Mouse (Mus musculus): Measurements from ENCODE around the gene Man1c1.

The Man1c1 gene

GRCm38 (mm10) chr4:134723251-134723650 is 19.2 kb upstream of the Man1c1 start:
- no peak for DNase-seq

- no peak for DNase-seq
These were observed 17.0 kb upstream of the Man1c1 start for GRCm38 (mm10) chr4:134721076-134721475.

DNA sequence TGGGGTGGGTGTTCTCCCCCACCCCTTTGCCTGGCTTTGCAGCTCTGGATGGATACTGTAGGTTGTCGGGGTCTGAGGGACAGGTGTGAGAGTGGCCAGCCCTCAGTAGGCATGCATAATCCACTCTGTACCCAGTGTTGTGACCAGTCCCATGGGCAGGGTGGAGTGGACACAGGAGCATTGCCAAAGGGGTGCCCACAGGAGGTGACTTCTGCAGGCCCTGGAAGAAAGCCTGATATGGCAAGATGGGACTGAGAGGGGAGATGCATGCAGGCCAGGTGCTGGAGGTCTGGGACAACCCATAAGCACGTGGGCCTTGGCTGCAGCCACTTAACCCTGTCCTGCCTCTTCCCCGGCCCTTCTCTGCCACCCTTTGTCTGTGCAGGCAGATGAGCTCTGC is 16.3 kb upstream of the Man1c1 start:
- DNase-seq: no peak

DNA sequence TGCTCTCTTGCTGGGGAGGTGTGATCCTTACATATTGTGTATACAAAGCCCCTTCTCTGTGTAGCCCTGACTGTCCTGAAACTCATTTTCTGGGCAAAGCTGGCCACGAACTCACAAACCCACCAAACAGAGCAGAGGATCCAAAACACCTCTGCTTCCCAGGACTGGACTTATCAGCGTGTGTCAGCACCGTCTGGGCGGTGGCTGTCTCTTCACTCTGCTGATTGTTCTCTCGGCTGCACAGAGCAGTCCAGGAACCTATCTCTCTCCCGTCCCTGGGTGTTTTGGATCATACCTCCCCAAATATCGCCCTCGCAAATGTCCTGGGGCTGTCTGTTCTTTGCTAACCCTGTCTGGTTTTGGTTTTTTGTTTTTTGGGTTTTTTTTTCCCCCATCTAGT is 15.4 kb upstream of the Man1c1 start:
- DNase-seq: no peak

DNA sequence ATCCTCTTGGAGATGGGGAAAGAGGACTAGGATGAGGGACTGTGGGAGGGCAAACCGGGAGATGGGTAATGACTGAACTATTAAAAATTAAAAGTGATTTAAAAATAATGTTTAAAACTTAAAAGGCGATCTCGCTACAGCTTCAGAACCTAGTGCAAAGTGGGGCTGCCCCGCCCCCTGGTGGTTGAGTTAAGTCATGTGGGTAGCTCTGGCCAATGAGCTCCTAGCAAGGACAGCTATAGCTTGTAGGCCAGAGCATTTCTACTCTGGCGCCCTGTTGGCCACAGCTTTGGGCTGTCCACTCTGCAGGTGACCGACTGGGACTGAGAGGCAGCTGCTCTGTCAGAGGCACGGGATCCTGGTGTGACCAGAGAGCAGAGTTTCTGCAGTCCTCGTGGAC is 9.8 kb upstream of the Man1c1 start:
- peak; percentile 78 for DNase-seq

- DNase-seq: no peak
These were observed 1.2 kb upstream of the Man1c1 start for GRCm38 (mm10) chr4:134705311-134705710.

DNA sequence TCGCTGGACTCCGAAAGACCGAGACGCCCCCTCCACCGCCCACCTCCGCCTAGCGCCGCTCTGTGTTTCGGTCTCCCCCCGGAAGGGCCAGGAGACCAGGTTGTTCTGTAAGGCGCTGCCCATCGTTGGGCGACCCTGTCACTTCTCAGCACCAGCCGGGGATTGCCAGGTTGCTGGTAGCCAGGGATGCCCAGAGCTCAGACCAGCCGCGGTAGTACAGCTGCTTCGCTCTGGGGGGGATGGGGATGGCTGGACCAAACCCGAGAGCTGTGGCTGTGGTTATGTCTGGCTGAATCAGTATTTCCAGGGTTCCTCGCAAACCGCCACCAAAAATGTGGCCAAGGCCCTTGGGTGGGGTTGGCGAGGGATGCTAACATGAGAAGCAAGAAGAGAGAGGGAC is 500 bp upstream of the Man1c1 start:
- no peak for DNase-seq

DNA sequence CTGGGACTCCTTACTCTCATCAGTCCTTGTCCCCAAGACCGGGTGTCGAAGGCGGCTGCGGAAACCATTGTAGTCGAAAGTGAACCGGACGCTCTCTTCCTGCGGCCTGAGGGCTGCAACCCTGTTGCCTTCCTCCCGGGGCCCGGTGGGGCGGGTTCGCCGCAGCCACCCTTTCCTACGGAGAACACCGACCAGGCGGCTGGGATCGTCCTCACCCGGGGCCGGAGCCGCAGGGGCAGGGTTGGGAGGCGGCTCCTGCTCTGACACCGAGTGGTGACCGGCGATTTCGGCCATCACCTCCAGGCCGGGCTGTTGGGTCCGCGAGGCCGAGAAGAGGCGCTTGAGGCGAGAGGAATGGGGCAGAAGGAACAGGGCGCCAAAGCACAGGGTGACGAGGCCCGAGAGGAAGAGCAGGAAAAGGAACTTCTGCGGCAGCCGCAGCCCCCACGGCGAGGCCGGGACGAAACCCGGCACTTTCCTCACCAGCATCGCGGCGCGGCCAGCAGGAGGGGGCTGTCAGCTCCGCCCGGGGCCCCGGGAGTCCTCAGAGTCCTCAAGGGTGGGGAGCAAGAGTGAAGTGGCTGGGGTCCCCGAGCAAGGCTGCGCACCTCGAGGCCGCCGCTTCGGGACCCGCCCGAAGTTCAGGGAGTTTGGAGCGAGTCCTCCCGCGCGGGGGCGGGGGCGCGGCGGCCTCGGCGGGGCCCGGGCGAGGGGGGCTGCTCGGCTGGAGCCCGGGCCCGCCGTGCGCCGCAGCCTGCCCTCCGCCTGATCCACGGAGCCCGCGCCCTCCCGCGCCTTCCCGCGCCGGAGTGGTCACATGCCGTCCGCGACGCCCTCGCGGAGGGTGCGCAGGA is 882 bp downstream of the Man1c1 start:
- peak; percentile 61 for DNase-seq

DNA sequence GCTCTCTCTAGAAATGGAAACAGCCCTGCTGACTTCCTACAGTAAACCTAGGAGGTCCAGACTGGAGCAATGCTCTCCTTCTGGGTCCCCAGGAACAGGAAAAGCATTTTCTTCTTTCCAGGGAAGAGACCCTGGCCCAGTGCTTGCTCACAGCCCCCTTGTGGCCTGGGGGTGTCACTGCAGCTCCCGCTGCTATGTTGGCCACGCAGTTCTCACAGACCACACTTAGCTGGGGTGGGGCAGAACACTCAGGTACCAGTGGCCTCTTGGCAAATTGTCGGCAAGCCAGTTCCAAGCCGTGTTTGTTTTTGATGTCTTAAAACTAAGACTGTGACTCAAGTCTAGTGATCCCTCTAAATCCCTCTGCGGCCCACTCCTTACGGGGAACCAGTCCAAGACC is 2.2 kb downstream of the Man1c1 start:
- peak; percentile 83 for DNase-seq

GRCm38 (mm10) chr4:134700911-134701310 is 3.2 kb downstream of the Man1c1 start:
- DNase-seq: peak; percentile 54

DNA sequence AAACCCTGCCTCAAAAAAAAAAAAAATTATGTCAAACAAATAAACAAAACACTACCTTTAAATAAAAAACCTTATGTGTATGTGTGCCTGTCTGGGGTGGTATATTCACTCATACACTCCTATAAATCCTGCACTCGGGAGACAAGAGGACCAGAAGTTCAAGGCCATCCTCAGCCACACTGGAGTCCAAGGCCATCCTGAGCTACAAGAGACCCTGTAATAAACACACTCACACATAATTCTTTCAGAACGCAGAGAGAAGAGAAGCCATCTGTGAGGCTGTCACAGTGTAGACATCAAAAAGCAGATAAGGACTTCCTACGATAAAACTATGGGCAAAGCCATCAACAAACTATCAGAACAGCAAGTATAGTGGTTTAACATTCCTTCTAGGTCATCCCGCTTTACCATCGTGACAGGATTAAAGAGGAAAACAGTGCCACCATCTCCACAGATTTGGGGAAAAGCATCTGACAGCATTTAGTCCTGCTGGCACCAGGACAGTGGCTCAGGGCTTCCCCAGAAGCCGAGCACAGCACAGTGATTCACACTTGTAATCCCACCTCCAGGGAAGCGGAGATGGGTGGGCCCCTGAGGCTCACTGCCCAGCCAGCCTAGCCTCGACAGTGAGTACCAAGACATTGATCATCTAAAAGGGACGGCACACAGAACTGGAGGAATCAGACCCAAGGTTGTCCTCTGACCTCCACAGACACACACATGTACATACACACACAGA is 10.7 kb downstream of the Man1c1 start:
- peak; percentile 43 for DNase-seq

DNA sequence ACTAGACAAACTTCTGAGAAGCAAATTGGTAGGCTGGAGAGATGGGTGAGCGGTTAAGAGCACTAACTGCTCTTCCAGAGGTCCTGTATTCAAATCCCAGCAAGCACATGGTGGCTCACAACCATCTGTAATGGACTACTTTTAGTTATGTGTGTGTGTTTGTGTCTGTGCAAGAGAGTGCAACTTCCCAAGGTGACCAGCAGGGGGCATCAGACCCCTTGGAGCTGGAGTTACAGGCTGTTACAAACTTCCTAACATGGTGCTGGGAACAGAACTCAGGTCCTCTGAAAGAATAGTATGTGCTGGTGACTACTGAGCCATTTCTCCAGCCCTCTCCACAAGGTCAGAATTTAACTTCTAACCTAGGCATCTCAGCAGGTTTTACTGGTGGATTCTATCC is 11.7 kb downstream of the Man1c1 start:
- DNase-seq: no peak

DNA sequence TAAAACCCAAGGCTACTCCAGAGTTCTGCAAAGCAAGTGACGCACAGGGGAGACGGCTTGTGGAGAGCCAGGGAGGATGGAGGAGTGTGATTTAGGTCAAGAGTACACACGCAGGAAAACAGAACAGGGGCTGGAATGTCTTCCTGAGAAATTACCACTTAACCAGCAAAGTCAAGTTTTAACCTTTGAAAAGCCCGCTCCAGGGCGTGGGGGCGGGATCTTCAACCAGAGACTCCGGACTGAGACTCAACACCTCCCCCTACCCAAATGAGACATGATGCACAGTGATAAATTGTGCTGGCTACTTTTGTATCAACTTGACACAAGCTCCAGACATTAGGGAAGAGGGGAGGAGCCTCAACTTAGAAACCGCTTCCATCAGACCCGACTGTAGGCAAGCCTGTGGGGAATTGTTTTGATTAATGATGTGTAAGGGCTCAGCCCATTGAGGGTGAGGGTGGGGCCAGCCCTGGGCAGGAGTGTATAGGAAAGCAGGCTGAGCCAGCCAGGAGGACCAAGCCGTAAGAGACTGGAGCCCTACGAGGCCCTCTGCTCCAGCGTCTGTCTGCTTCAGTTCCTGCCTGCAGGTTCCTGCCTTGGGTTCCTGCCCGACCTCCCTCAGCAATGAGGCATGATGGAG is 17.9 kb downstream of the Man1c1 start:
- no peak for DNase-seq

DNA sequence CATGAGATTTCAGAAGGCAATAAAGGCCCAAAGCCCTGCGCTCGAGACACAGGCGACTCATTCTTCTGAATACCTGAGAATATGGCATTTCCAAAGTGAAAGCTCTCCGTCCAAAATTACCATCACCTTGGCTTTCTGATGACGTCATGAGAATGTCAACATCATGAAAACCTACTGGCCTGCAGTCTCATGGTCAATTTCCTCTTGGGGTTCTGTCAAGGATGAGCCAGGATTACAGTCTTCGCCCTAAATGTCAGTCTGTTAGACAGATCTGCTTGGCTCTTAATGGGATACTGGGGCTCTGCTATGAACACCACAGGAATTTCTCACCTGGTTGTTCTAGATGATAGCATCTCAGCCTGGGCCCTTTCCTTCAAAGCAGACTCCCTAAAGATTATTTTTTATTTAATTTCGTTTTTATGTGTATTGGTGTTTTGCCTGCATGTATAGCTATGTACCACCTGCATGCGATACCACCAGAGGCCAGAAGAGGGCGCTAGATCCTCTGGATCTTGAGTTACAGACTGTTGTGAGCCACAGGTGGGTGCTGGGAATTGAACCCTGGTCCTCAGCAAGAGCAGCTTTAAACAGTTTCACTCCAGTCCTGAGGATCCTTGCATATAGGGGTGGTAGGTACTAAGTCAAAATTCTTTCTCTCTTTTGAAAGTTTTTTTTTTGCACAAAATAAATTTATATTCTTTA is 19.3 kb downstream of the Man1c1 start:
- no peak for DNase-seq

DNA sequence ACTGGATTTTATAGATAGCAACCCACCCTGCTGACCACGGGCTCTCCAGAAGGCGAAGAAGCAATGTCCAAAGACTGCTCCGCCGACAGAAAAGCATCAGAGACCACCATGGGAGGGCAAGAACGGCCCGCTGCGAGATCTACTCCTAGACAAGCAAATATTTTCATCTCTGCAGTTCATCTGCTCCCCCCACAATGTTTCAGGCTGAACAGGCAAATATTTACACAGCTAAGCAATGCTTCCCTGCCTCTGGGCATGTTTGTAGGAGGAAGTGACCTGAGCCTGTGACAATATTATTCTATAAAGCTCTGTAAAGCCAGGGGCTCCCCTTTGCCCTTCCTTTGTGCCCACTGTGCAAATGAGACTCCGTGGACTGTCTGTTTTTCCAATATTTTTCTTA is 20.2 kb downstream of the Man1c1 start:
- DNase-seq: no peak

- peak; percentile 64 for DNase-seq
These were observed 21.1 kb downstream of the Man1c1 start for GRCm38 (mm10) chr4:134683008-134683407.

DNA sequence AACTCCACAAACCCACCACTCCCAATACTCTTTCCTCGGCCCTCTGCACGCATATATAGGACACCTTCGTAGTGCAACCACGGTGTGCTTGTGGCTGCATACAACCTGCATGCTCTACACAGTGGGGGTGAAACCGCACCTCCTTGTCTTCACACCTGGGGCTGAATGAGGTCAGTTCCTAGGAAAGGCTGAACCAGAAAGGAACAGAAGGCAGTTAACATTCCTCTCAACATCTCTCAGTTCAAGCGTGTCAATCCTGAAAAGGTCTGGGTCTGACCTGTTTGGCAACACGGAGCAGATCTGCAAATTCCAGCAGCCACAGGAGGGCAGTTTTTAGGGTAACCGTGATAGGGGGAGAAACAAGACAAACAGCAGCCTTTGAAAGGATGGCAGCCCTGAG is 21.7 kb downstream of the Man1c1 start:
- no peak for DNase-seq

DNA sequence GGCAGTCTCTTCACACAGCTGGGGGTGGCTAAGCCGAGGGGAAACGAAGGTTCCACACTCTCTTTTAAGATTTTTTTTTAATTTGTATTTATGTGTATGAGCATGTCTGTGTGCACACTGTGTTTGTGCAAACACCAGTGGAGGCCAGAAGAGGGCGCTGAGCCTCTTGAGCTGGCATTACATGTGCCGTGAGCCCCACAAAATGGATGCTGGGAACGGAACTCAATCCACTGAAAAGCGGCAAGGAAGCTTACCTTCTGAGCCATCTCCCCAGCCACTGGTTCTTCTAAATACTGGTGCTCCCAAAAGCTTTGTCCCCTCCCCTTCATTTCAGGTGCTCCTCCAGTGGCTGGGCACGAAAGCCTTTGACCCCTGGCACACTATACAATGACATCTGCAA is 22.3 kb downstream of the Man1c1 start:
- no peak for DNase-seq

DNA sequence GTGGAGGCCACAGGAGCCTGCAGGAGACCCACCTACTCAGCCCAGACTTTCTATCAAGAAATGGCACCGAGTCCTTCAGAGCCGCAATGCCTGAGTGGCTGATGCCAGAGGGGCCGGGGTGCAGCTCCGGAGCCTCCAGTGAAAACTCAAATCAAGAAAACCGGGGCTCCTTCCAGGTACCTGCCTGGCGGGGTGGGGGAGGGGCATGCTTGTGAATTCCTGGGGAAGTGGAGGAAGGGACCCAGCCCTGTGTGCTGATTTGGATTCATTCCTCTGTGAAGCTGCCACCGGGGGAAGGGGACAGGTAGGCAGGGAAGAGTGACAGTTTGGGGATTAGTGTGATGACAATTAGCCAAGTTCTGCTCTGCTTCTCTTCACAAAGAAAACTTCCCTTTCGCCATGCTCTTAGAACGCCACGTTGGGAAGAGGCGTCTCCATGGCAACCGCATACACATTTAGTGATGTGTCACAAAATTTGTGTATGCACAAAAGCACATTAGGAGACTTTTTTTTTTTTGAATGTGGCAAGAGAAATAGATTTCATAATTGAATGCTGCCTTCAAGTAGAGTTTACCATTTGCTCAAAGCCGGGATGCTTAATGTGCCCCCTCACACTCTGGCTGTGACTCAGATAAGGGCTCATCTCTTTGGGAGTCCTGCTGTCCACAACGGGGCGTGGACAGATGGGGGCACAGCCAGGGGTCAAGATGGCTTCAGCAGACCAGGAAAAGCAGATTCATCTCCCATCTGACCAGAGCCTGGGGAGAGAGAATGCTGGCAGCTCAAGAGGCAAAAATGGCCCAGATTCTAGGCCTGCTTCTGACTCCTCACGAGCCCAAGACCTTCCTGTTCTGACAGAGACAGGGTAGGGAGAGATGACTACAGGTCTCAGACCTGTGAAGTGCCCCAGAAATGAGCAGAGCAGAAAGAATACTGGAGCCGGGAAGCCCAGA is 26.3 kb downstream of the Man1c1 start:
- DNase-seq: peak; percentile 93

- DNase-seq: no peak
These were observed 28.3 kb downstream of the Man1c1 start for GRCm38 (mm10) chr4:134675800-134676199.

- DNase-seq: peak; percentile 70
These were observed 29.1 kb downstream of the Man1c1 start for GRCm38 (mm10) chr4:134674970-134675369.

DNA sequence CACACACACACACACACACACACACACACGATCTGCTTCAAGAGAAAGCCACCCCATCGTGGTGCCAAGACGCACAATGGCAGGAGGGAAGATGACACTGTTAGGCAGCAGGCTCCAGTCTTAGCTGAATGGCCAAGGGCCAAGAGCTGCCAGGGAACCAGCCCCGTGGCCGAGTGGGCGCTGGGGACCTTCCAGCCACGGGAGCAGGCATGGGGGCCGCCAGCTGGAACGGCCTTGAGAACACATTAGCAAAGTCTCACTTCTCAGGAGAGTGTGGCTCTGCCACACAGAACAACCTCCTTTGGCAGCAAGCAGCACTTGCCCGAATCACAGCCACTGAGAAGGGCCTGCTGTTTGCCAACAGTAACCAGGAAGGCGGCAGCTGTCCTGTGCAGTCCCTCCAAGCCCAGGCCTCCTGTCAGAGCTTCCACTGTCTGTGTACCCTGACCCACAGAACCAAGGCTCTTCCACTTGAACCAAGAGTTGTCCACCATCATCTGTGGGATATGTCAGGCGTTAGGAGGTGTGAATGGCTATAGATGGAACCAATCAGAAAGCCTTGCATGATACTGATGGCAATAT is 30.1 kb downstream of the Man1c1 start:
- peak; percentile 81 for DNase-seq

Data from cerebellum, adult 11-12 months (tissue).